Mouse (Mus musculus) lung, postnatal 0 days (tissue): ENCODE results near the gene Wrnip1. TPM values are rescaled to one million over a fixed set of nuclear protein-coding genes. Genes with fewer than 3 reads are reported as not detected.
"Not testable (repeated sequence)": the region's sequence is repeated elsewhere in the genome, so short reads cannot be mapped to it uniquely, and the experiment has no call there.

ENCODE experiments used
- ATAC-seq: fragments of 200-750 bp; cut with Nextera tagmentation; 2 replicates; pipeline ENCODE4 v1.8.0; 2017; ENCODE audit warnings: moderate library complexity
- DNase-seq: peaks from one replicate; pipeline ENCODE4 v3.0.0-alpha.2; 2016; ENCODE audit warnings: low spot score
- H3K27ac ChIP-seq: fragments of 300-500 bp; sonication (generic); 2 replicates; pipeline ENCODE4 v1.5.1; 2014; ENCODE audit warnings: antibody characterized with exemption, mild to moderate bottlenecking, low read length, mixed read lengths
- H3K27me3 ChIP-seq: fragments of 300-500 bp; sonication (generic); replicated peaks from 2 replicates; pipeline ENCODE4 v1.6.1; 2014; ENCODE audit warnings: low read length, mixed read lengths; ENCODE audit not compliant: insufficient read depth
- H3K36me3 ChIP-seq: fragments of 300-500 bp; sonication (generic); 2 replicates; pipeline ENCODE4 v1.6.1; 2014; ENCODE audit warnings: low read length, mixed read lengths; ENCODE audit not compliant: insufficient read depth
- H3K4me1 ChIP-seq: fragments of 300-500 bp; sonication (generic); 2 replicates; pipeline ENCODE4 v1.6.1; 2014; ENCODE audit warnings: antibody characterized with exemption, low read depth, low read length, mixed read lengths; ENCODE audit not compliant: insufficient read depth
- H3K4me2 ChIP-seq: fragments of 300-500 bp; sonication (generic); replicated peaks from 2 replicates; pipeline ENCODE4 v1.6.1; 2014; ENCODE audit warnings: low read depth, mild to moderate bottlenecking, low read length, moderate library complexity, mixed read lengths
- H3K4me3 ChIP-seq: fragments of 300-500 bp; sonication (generic); 2 replicates; pipeline ENCODE4 v1.5.1; 2014; ENCODE audit warnings: low read depth, low read length
- H3K9ac ChIP-seq: fragments of 300-500 bp; sonication (generic); replicated peaks from 2 replicates; pipeline ENCODE4 v1.6.1; 2014; ENCODE audit warnings: low read depth, mild to moderate bottlenecking
- H3K9me3 ChIP-seq: fragments of 300-500 bp; sonication (generic); 2 replicates; pipeline ENCODE4 v1.6.1; 2016; ENCODE audit warnings: low read length, mixed read lengths
- CTCF ChIP-seq: IDR thresholded peaks from 2 replicates; pipeline ENCODE4 v1.5.1; 2016; ENCODE audit warnings: antibody characterized with exemption, mild to moderate bottlenecking
- EP300 ChIP-seq: IDR thresholded peaks from 2 replicates; pipeline ENCODE4 v1.6.1; 2016; ENCODE audit warnings: antibody characterized with exemption, mild to moderate bottlenecking, control low read depth
- WGBS: fragments of 180-500 bp; shearing (Covaris S2); extraction: QIAGEN DNeasy Blood & Tissue Kit; methylation state at CpG from one replicate; pipeline ENCODE4 v1.1.7; 2014; 5-methylcytosine and 5-hydroxymethylcytosine counted together
- polyA plus RNA-seq: library from polyadenylated mRNA; unstranded; fragments of >200 nt; fragmentation: Nextera tagmentation; extraction: Ambion mirVana; gene quantifications from 2 replicates; pipeline ENCODE4 v1.2.1, GENCODE M21; 2015

The Wrnip1 gene
- polyA plus RNA-seq, 1 experiment from 2014 or later = 16.3 TPM

DNA sequence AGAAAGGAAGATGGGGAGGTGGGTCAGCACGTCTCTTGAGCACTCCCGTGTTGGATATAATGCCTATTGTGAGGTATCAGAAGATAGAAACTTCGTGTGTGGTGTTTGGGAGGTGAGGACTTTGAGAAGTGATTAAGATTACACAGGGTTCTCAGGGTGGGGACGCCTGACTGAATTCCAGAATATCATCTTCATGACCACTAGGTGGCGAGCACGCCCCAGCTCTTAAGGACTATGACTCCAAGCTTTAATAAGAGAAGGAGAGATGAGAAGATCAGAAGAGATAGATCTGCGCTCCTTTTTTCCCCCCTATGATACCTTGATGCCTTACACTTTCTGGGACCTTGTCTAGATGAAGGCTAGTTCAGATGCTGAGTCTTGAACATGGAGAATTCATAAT is 50.1 kb downstream of the Wrnip1 start:
- no peak overlapping the region for H3K27ac ChIP-seq
- TF ChIP-seq CTCF (peak; percentile 84), EP300 (no peak)
- ATAC-seq (peak; percentile 47; the same call in 1 of the 2 replicates), DNase-seq (peak; percentile 76)
- no peak overlapping the region for H3K9ac ChIP-seq
- WGBS = 9% methylated on average over 7 of the region's 7 CpGs
- no peak overlapping the region for H3K4me2 ChIP-seq
- H3K4me1 ChIP-seq = peaks cover 4% of the 10 kb centered on the region; the same call in 1 of the 2 replicates
- no peaks in the 10 kb centered on the region for H3K27me3 ChIP-seq
- no peaks in the 10 kb centered on the region for H3K36me3 ChIP-seq
- H3K9me3 ChIP-seq = no peaks in the 10 kb centered on the region
- no peak overlapping the region for H3K4me3 ChIP-seq

DNA sequence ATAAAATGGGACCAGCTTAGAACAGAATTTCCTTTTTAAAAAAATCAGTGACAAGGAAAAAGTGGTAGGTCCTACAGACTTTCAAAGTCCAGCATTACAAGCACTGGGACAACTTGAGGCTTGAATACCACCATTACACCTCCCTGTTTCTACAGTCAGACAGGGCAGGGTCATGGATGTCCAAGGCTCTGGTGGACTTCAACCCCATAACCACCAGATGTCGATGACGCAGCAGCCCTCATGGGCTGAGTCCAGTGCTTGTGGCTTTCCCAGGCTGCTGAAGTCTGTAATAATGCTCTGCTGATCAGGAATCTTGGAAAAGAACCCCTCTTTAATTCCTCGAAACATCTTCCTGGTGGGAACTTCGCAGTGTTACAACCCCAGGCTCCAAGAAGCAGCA is 50.7 kb downstream of the Wrnip1 start:
- no peaks in the 10 kb centered on the region for H3K27me3 ChIP-seq
- DNase-seq = no peak
- H3K9ac ChIP-seq = no peak overlapping the region
- H3K27ac ChIP-seq = no peak overlapping the region
- 89% methylated on average over 4 of the region's 4 CpGs for WGBS
- H3K36me3 ChIP-seq = no peaks in the 10 kb centered on the region
- TF ChIP-seq EP300 (no peak), CTCF (no peak)
- H3K4me2 ChIP-seq = no peak overlapping the region
- ATAC-seq = no peak
- peaks cover 4% of the 10 kb centered on the region; the same call in 1 of the 2 replicates for H3K4me1 ChIP-seq
- H3K9me3 ChIP-seq = no peaks in the 10 kb centered on the region
- H3K4me3 ChIP-seq = no peak overlapping the region

GRCm38 (mm10) chr13:32853073-32853472 is 51.2 kb downstream of the Wrnip1 start:
- no peak overlapping the region for H3K4me2 ChIP-seq

DNA sequence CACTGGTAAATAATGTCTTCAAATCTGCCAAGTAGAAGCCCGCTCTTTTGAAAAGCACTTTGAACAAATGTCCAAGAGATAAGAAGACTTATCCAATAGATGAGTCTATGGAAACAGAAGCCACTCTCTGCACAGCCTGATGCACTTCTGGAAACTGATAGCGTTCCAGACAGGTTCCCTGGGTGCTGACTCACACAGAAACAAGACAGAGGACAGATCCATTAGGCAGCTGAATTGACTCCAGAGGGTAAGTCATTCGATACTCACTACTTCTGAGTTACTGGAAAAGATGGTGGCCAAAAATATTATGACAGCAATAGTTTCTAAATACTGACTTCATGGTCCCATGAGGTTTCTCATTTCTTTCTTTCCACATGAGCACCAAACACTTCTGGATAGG is 59.0 kb downstream of the Wrnip1 start:
- H3K36me3 ChIP-seq = no peaks in the 10 kb centered on the region
- ATAC-seq (no peak), DNase-seq (no peak)
- 56% methylated on average over 3 of the region's 3 CpGs for WGBS
- H3K4me2 ChIP-seq = no peak overlapping the region
- H3K9me3 ChIP-seq = no peaks in the 10 kb centered on the region
- H3K4me1 ChIP-seq = no peaks in the 10 kb centered on the region
- H3K9ac ChIP-seq = no peak overlapping the region
- no peaks in the 10 kb centered on the region for H3K27me3 ChIP-seq
- no peak for TF ChIP-seq EP300
- no peak for TF ChIP-seq CTCF
- no peak overlapping the region for H3K27ac ChIP-seq
- H3K4me3 ChIP-seq = no peak overlapping the region

More at GRCm38 (mm10) chr13:32853073-32853472, 51.2 kb downstream of the Wrnip1 start:
- no peaks in the 10 kb centered on the region for H3K27me3 ChIP-seq
- ATAC-seq = no peak
- H3K4me3 ChIP-seq = no peak overlapping the region
- no peaks in the 10 kb centered on the region for H3K36me3 ChIP-seq
- 65% methylated on average over 2 of the region's 2 CpGs for WGBS
- no peaks in the 10 kb centered on the region for H3K9me3 ChIP-seq
- DNase-seq = no peak
- H3K9ac ChIP-seq = no peak overlapping the region
- TF ChIP-seq CTCF (no peak), EP300 (no peak)
- no peak overlapping the region for H3K27ac ChIP-seq
- H3K4me1 ChIP-seq = peaks cover 4% of the 10 kb centered on the region; the same call in 1 of the 2 replicates

- ATAC-seq (no peak), DNase-seq (no peak)
- Histone ChIP-seq H3K4me1 (no peaks in the 10 kb centered on the region), H3K36me3 (no peaks in the 10 kb centered on the region), H3K4me3 (no peak overlapping the region), H3K27me3 (no peaks in the 10 kb centered on the region), H3K4me2 (no peak overlapping the region), H3K9ac (no peak overlapping the region), H3K27ac (no peak overlapping the region), H3K9me3 (no peaks in the 10 kb centered on the region)
- TF ChIP-seq EP300 (no peak), CTCF (no peak)
These were observed 61.6 kb downstream of the Wrnip1 start for GRCm38 (mm10) chr13:32863456-32863855.

GRCm38 (mm10) chr13:32864529-32864928 is 62.7 kb downstream of the Wrnip1 start:
- not testable (repeated sequence) for H3K9ac ChIP-seq, H3K27ac ChIP-seq, H3K4me2 ChIP-seq, H3K36me3 ChIP-seq, H3K9me3 ChIP-seq, H3K27me3 ChIP-seq, H3K4me3 ChIP-seq, ATAC-seq, H3K4me1 ChIP-seq, DNase-seq
- WGBS = 86% methylated on average over 2 of the region's 3 CpGs

GRCm38 (mm10) chr13:32865591-32865990 is 63.8 kb downstream of the Wrnip1 start:
- no peaks in the 10 kb centered on the region for H3K36me3 ChIP-seq
- no peak overlapping the region for H3K4me2 ChIP-seq
- H3K4me3 ChIP-seq = no peak overlapping the region
- DNase-seq = no peak
- WGBS = 41% methylated on average over 2 of the region's 2 CpGs
- H3K4me1 ChIP-seq = no peaks in the 10 kb centered on the region
- H3K9ac ChIP-seq = no peak overlapping the region
- no peak for ATAC-seq
- TF ChIP-seq CTCF = peak; percentile 47
- no peak for TF ChIP-seq EP300
- no peaks in the 10 kb centered on the region for H3K9me3 ChIP-seq
- no peaks in the 10 kb centered on the region for H3K27me3 ChIP-seq
- H3K27ac ChIP-seq = no peak overlapping the region
